Mouse (Mus musculus): ENCODE data around the gene Gldc.
"Not testable (repeated sequence)": the region's sequence is repeated elsewhere in the genome, so short reads cannot be mapped to it uniquely, and the experiment has no call there.

Gene Gldc

GRCm38 (mm10) chr19:30174919-30175571 lies at the start of gene Gldc:
TSS of gene Gldc (minus strand) at chr19:30175429.
- peak; percentile 85 to 86 for DNase-seq (ENCODE audit: low spot score in 2 of 2)

DNA sequence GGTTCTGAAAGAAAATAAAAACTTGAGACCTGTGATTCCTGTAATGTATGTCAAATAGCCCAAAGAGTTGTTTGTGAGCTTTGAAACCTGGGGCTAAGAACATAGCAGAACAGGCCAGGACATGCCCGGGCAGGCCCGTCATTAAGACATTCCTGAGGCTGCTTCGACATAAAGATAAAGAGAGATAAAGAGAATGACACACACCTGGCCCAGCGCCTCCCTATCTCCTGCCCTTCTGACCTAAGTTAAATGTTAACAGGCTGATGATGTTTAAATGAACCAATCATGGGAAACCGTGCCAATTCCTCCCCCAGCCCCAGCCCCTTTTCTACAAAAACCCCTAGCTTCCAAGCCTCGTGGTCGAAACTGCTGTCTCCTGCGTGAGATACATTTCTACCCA lies 47.4 kb upstream of the Gldc start:
- DNase-seq (ENCODE audit: low spot score in 2 of 2), result not testable (repeated sequence)

- peak; percentile 61 to 76 for DNase-seq (ENCODE audit: low spot score in 2 of 2)
Observed at GRCm38 (mm10) chr19:30217335-30217734, 42.1 kb upstream of the Gldc start.

- no peak for DNase-seq (ENCODE audit: low spot score in 2 of 2)
Observed at GRCm38 (mm10) chr19:30216186-30216585, 41.0 kb upstream of the Gldc start.

DNA sequence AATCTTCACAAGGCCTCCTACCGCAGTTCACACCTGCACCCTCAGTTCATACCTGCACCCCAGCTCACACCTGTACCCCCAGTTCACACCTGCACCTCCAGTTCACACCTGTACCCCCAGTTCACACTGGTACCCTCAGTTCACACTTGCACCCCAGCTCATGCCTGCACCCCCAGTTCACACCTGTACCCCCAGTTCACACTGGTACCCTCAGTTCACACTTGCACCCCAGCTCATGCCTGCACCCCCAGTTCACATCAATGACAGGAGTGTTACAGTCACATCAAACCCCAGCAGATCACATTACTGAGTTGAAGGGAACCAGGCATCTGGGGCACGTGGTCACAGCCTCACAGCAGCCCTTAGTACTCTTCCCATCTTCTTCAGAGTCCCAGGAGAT lies 40.5 kb upstream of the Gldc start:
- not testable (repeated sequence) for DNase-seq (ENCODE audit: low spot score in 2 of 2)

DNA sequence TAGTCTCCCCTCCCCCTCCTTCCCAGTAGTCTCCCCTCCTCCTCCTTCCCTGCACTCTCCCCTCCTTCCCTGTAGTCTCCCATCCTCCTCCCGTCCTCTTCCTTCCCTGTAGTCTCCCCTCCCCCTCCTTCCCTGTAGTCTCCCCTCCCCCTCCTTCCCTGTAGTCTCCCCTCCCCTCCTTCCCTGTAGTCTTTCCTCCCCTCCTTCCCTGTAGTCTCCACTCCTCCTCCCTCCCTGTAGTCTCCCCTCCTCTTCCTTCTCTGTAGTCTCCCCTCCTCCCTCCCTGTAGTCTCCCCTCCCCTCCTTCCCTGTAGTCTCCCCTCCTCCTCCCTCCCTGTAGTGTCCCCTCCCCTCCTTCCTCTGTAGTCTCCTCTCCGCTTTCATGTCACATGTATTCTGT lies 38.8 kb upstream of the Gldc start:
- no peak for DNase-seq (ENCODE audit: low spot score in 2 of 2)

- not testable (repeated sequence) for DNase-seq (ENCODE audit: low spot score in 2 of 2)
Observed at GRCm38 (mm10) chr19:30209006-30209405, 33.8 kb upstream of the Gldc start.

GRCm38 (mm10) chr19:30206981-30207380 lies 31.8 kb upstream of the Gldc start:
- no peak for DNase-seq (ENCODE audit: low spot score in 2 of 2)

- DNase-seq (ENCODE audit: low spot score in 2 of 2), result no peak
Observed at GRCm38 (mm10) chr19:30205874-30206273, 30.6 kb upstream of the Gldc start.

DNA sequence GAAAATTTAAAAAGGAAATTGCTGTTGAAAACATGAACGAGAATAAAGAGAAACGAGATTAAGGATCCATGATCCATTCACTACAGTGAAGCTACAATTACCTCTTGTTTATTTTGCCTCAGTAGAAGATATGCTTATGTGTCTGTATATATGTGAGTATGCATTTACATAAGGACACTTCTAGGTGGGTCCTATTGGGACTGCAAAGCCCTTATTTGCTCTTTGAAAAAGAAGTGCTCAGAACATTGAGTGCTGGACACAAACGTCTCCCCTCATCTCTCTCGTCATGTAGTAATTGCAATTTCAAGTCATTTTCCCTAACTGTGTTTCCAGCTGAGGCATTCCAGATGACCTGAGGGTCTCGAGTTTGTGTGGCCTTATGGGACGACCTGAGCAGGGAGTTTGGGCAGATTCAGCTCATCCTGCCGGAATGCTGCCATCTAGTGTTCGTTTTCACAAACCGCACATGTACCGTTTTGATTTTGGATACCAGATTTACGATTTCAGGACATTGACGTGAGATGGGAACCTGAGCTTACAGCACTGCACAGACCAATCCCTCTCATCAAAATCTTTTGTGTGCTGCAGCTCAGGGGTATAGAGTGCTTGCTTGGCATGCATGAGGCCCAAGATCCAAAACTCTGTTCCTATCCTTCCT lies 30.1 kb upstream of the Gldc start:
- peak; percentile 37 to 51 for DNase-seq (ENCODE audit: low spot score in 2 of 2)

DNA sequence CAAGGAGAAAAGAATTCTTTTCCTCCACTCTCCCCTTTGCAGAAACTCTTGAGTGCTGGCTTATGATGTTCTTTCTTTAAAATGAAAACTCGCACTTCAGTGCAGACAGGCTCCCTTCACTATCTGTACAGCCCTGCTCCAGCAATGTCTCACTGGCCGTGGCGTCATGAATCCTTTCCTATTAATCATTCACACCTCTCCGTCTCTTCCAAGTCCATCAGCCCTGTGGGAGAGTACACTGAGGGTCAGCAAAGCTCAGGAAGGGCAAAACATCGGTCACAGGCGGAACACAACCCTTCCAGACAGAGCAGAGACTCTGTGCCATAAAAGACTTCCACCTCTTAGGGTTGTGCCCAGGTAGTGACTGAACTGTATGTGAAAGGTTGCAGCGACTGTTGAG lies 26.9 kb upstream of the Gldc start:
- DNase-seq (ENCODE audit: low spot score in 2 of 2), result no peak

- DNase-seq (ENCODE audit: low spot score in 2 of 2), result no peak
Observed at GRCm38 (mm10) chr19:30194999-30195398, 19.8 kb upstream of the Gldc start.

DNA sequence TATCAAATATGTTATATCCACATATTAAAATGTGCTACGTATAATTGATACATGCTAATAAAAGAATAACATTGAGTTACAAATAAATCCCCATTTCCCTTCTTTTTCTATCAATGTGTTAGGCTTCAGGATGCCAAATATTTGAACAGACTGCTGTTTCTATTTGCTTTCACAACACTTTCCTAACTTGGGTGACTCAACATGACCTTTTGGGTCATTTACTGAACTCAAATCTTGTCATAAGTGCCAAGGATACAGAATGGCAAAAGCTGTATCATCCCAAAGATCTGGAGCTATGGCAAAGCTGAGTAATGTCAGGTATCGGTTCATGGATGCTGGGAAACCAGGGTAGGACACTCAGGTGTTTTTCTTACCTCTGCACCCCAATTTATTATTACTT lies 12.0 kb upstream of the Gldc start:
- no peak for DNase-seq (ENCODE audit: low spot score in 2 of 2)

DNA sequence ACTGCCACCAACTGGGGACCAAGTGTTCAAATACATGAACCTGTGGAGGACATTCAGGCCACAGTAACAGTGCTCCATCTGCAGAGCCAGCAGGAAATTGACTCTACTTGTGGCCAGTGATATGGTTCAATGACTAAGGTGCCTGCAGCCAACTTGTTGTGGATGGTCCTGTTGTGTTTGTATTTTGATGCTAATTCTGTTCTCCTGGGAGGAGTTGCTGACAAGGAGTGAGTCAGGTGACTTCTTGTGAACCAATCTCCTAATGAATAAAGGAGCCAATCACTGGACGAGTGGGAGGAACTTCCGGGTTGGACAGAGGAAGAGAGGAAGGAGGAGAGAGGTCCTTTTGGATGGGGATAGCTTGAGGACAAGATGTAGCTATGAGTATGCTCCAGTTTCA lies 10.3 kb upstream of the Gldc start:
- DNase-seq (ENCODE audit: low spot score in 2 of 2), result no peak

DNA sequence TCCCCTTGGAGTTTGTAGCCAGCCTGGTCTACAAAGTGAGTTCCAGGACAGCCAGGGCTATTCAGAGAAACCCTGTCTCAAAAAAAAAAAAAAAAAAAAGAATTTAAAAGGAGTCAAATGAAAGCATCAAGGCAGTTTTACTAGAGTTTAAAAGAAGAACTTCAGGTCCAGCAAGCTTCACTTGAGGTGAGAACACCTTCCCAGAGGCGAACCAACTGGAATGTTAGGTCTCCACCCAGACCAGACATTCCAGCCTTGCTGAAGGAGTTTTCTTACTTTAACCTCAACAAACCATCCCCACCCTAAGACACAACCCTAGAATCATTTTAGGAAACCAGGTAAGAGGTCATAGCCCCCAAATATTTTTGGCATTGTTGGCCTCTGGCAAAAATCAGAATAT lies 4.8 kb upstream of the Gldc start:
- DNase-seq (ENCODE audit: low spot score in 2 of 2), result no peak

- DNase-seq (ENCODE audit: low spot score in 2 of 2), result no peak
Observed at GRCm38 (mm10) chr19:30174074-30174670, 1.1 kb downstream of the Gldc start.

- no peak for DNase-seq (ENCODE audit: low spot score in 2 of 2)
Observed at GRCm38 (mm10) chr19:30171346-30172055, 3.7 kb downstream of the Gldc start.

DNA sequence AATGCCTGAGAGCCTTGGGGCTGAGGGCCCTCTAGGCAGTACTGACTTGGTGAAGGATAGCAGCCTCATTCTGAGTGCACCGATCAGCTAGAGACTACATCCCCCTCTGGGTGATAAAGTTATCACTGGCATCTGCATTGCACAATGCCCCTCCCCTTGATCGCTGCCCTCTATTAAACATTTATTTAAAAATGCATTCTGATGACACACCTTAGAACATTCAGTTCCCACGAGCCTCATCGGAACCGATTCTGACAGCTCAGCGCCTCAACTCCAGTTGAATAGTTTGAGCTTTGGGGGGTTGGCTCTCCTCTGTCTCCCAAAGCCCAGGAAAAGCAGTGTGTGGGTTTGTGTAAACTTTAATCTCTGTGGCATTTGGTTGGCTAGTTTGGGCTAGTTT lies 4.9 kb downstream of the Gldc start:
- no peak for DNase-seq (ENCODE audit: low spot score in 2 of 2)

GRCm38 (mm10) chr19:30166801-30167505 lies 8.3 kb downstream of the Gldc start:
- DNase-seq (ENCODE audit: low spot score in 2 of 2), result no peak

- no peak for DNase-seq (ENCODE audit: low spot score in 2 of 2)
Observed at GRCm38 (mm10) chr19:30164228-30164627, 11.0 kb downstream of the Gldc start.

DNA sequence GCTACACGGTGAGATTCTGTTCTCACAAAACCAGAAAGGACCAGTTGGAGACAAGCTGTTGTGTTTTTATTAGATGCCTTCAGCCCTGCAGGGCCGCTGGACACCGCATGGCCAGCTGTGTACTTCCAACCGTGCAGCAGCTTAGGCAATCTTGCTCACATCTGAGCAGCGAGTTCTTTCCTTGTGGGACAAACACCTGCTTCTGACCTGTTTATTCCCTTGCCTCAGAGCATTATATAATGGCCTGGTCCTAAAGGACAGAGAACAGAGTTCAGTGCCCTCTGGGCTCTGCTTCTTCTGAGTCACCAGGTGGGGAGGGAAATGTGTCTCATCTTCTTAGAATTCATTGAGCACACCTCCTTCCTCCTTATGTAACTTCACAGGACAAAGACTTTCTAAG lies 12.4 kb downstream of the Gldc start:
- no peak for DNase-seq (ENCODE audit: low spot score in 2 of 2)

GRCm38 (mm10) chr19:30160021-30160420 lies 15.2 kb downstream of the Gldc start:
- peak; percentile 52 to 69 for DNase-seq (ENCODE audit: low spot score in 2 of 2)
